Mouse (Mus musculus) ES-Bruce4 (cell line): ENCODE measurements around the gene Inpp4b.

ENCODE experiments used
- CTCF ChIP-seq: IDR thresholded peaks from one replicate; pipeline ENCODE4 v1.8.1; 2011; ENCODE audit warnings: low read depth, low read length
- POLR2A ChIP-seq: IDR thresholded peaks from one replicate; pipeline ENCODE4 v1.8.1; 2011; ENCODE audit warnings: low read length; ENCODE audit not compliant: insufficient read depth

DNA sequence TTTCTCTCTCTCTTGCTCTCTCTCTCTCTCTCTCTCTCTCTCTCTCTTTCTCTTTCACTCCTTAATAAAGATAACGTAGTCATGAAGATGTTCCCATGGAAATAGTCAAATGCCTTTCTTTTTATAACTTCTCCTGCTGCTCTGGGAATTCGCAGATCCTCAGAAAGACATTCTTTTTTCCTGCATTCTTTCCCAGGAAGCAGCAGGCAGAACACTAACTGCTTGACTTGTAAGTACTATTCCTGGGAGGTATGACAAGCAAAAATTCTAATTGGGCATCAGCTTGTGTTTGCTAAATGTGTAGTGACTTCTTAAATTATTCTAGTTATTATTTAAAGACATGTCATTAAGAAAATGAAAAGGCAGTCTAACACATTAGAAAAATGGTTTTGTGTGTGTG lies 482.6 kb downstream of the Inpp4b start:
- TF ChIP-seq POLR2A (no peak), CTCF (no peak)
